Mouse (Mus musculus) liver, embryonic 14.5 days (tissue): ENCODE measurements around the gene Ralgps1. TPM values are rescaled to one million over a fixed set of nuclear protein-coding genes. Genes with fewer than 3 reads are reported as not detected.

ENCODE experiments used
- ATAC-seq: fragments of 200-750 bp; cut with Nextera tagmentation; 2 replicates; pipeline ENCODE4 v1.8.0; 2017; ENCODE audit warnings: moderate number of reproducible peaks, mild to moderate bottlenecking, moderate library complexity; ENCODE audit not compliant: insufficient read depth
- DNase-seq, 3 experiments: peaks; one replicate each; pipeline ENCODE4 v3.0.0-alpha.2; 2012 to 2013; ENCODE audit warnings: low read depth in 3 of 3, low spot score in 3 of 3
- H3K27ac ChIP-seq: fragments of 300-500 bp; sonication (generic); 2 replicates; pipeline ENCODE4 v1.5.1; 2014; ENCODE audit warnings: moderate library complexity, mild to moderate bottlenecking, control low read depth, inconsistent platforms
- H3K27me3 ChIP-seq: fragments of 300-500 bp; sonication (generic); 2 replicates; pipeline ENCODE4 v1.6.1; 2014; ENCODE audit warnings: mild to moderate bottlenecking, low read length, moderate library complexity; ENCODE audit not compliant: control insufficient read depth, insufficient read depth
- H3K36me3 ChIP-seq: fragments of 300-500 bp; sonication (generic); replicated peaks from 2 replicates; pipeline ENCODE4 v1.6.1; 2014; ENCODE audit warnings: low read depth; ENCODE audit not compliant: control insufficient read depth, insufficient read depth
- H3K4me1 ChIP-seq, 2 experiments: fragments of 200-500 bp in 1 of 2; fragments of 300-500 bp in 1 of 2; sonication (generic) in 1 of 2; replicated peaks; 2 replicates each; pipeline ENCODE4 v1.6.1; 2012 to 2014; ENCODE audit warnings: antibody characterized with exemption in 1 of 2, inconsistent platforms in 1 of 2, low read length in 1 of 2; ENCODE audit not compliant: control insufficient read depth in 2 of 2, insufficient read depth in 2 of 2
- H3K4me2 ChIP-seq: fragments of 300-500 bp; sonication (generic); 2 replicates; pipeline ENCODE4 v1.6.1; 2014; ENCODE audit warnings: low read depth, mild to moderate bottlenecking, control low read depth, moderate library complexity
- H3K4me3 ChIP-seq, 2 experiments: fragments of 200-500 bp in 1 of 2; fragments of 300-500 bp in 1 of 2; sonication (generic) in 1 of 2; 2 replicates each; pipeline ENCODE4 v1.5.1; 2012 to 2014; ENCODE audit warnings: low read depth in 2 of 2, low read length in 2 of 2, mild to moderate bottlenecking in 2 of 2, control low read depth in 1 of 2, inconsistent platforms in 1 of 2, moderate library complexity in 1 of 2; ENCODE audit not compliant: insufficient read depth in 1 of 2
- H3K9ac ChIP-seq: fragments of 300-500 bp; sonication (generic); replicated peaks from 2 replicates; pipeline ENCODE4 v1.6.1; 2014; ENCODE audit warnings: mild to moderate bottlenecking, control low read depth, moderate library complexity
- H3K9me3 ChIP-seq: fragments of 300-500 bp; sonication (generic); 2 replicates; pipeline ENCODE4 v1.6.1; 2016; ENCODE audit warnings: low read length, mixed read lengths; ENCODE audit not compliant: control insufficient read depth
- CTCF ChIP-seq: IDR thresholded peaks from 2 replicates; pipeline ENCODE4 v1.5.1; 2016; ENCODE audit warnings: antibody characterized with exemption, low read depth, control low read depth
- EP300 ChIP-seq: IDR thresholded peaks from 2 replicates; pipeline ENCODE4 v1.6.1; 2016; ENCODE audit warnings: antibody characterized with exemption, low read depth
- WGBS: fragments of 180-500 bp; shearing (Covaris S2); extraction: QIAGEN DNeasy Blood & Tissue Kit; methylation state at CpG from one replicate; pipeline ENCODE4 v1.1.7; 2014; ENCODE audit not compliant: insufficient replicate concordance; 5-methylcytosine and 5-hydroxymethylcytosine counted together
- polyA plus RNA-seq, 2 experiments: library from polyadenylated mRNA; depleted of rRNA in 1 of 2; stranded (reverse) in 1 of 2; unstranded in 1 of 2; fragments of >200 nt; fragmentation: Nextera tagmentation in 1 of 2; extraction: Ambion mirVana in 1 of 2; gene quantifications; 2 replicates each; pipeline versions ENCODE4 v1.2.1 to v1.2.3; 2012 to 2014

Gene Ralgps1
- polyA plus RNA-seq, 2 experiments: 0.58 to 0.71 TPM

- Histone ChIP-seq H3K9me3 (no peaks in the 10 kb centered on the region), H3K4me2 (no peak overlapping the region), H3K4me3 (no peak overlapping the region), H3K4me1 (0 out of 4 replicates have a peak, but pooled peaks cover 0 to 2% of the 10 kb centered on the region in 2 experiments), H3K9ac (no peak overlapping the region), H3K27me3 (no peaks in the 10 kb centered on the region), H3K27ac (no peak overlapping the region), H3K36me3 (no peaks in the 10 kb centered on the region)
- 56% methylated on average over 4 of the region's 4 CpGs for WGBS
- TF ChIP-seq CTCF (no peak), EP300 (no peak)
- no peak for ATAC-seq
- no peak for DNase-seq
Measured at GRCm38 (mm10) chr2:33315233-33316062, 55.8 kb downstream of the Ralgps1 start.

- ATAC-seq: no peak
- Histone ChIP-seq H3K9me3 (no peaks in the 10 kb centered on the region), H3K36me3 (no peaks in the 10 kb centered on the region), H3K4me3 (no peak overlapping the region), H3K4me2 (no peak overlapping the region), H3K27ac (no peak overlapping the region), H3K9ac (no peak overlapping the region), H3K27me3 (no peaks in the 10 kb centered on the region), H3K4me1 (no peaks in the 10 kb centered on the region)
- no peak for DNase-seq
- TF ChIP-seq CTCF (no peak), EP300 (no peak)
- WGBS: 76% methylated on average over 9 of the region's 9 CpGs
Measured at GRCm38 (mm10) chr2:33309426-33309825, 61.9 kb downstream of the Ralgps1 start.

- Histone ChIP-seq H3K27me3 (no peaks in the 10 kb centered on the region), H3K9ac (no peak overlapping the region), H3K4me2 (no peak overlapping the region), H3K36me3 (no peaks in the 10 kb centered on the region), H3K4me3 (no peak overlapping the region), H3K27ac (no peak overlapping the region), H3K9me3 (no peaks in the 10 kb centered on the region), H3K4me1 (peaks cover 0 to 7% of the 10 kb centered on the region in 2 experiments; a peak in 1 of 4 replicates)
- ATAC-seq: no peak
- TF ChIP-seq EP300 (no peak), CTCF (no peak)
- 41% methylated on average over 3 of the region's 3 CpGs for WGBS
- no peak for DNase-seq
Measured at GRCm38 (mm10) chr2:33306565-33306964, 64.7 kb downstream of the Ralgps1 start.

GRCm38 (mm10) chr2:33303416-33303947 is 67.8 kb downstream of the Ralgps1 start:
- Histone ChIP-seq H3K27ac (no peak overlapping the region), H3K4me2 (no peak overlapping the region), H3K9me3 (no peaks in the 10 kb centered on the region), H3K9ac (no peak overlapping the region), H3K4me3 (no peak overlapping the region), H3K4me1 (peaks cover 0 to 10% of the 10 kb centered on the region in 2 experiments; a peak in 2 of 4 replicates), H3K27me3 (no peaks in the 10 kb centered on the region), H3K36me3 (no peaks in the 10 kb centered on the region)
- WGBS: 60% methylated on average over 11 of the region's 11 CpGs
- no peak for TF ChIP-seq EP300
- TF ChIP-seq CTCF: no peak
- DNase-seq (no peak), ATAC-seq (no peak)

- Histone ChIP-seq H3K36me3 (no peaks in the 10 kb centered on the region), H3K9ac (no peak overlapping the region), H3K27ac (no peak overlapping the region), H3K4me2 (no peak overlapping the region), H3K9me3 (no peaks in the 10 kb centered on the region), H3K4me3 (no peak overlapping the region), H3K4me1 (peaks cover 0 to 10% of the 10 kb centered on the region in 2 experiments; a peak in 2 of 4 replicates), H3K27me3 (no peaks in the 10 kb centered on the region)
- TF ChIP-seq EP300: no peak
- TF ChIP-seq CTCF: peak; percentile 20; the same call in 1 of the 2 replicates
- DNase-seq: no peak
- 37% methylated on average over 4 of the region's 4 CpGs for WGBS
- ATAC-seq: no peak
Measured at GRCm38 (mm10) chr2:33302828-33303227, 68.5 kb downstream of the Ralgps1 start.
